Mouse (Mus musculus) heart, postnatal 0 days (tissue): Measurements from ENCODE around the gene Mecom.

Experiments
- CTCF ChIP-seq: IDR thresholded peaks from 2 replicates; pipeline ENCODE4 v1.5.1; 2016; ENCODE audit warnings: antibody characterized with exemption, control low read depth, low read depth
- EP300 ChIP-seq: IDR thresholded peaks from 2 replicates; pipeline ENCODE4 v1.6.1; 2016; ENCODE audit warnings: antibody characterized with exemption, low read depth

DNA sequence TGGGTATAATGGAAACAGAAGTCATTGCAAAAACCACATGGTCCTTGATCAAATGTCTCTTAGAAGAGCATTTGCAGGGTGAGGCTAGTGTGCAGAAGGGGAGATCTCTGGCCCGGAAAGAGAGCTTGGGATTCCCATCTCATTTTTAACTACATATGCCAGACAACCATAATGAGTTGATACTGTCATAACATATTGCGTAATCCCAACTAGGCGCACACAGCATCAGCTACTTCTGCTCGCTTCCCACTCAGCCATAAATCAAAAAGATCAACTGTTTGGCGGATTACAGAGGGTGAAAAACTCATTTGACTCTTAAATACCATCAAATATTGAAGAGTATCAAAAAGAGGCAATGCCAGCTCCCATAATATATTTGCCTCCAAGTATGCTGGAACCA is 253.4 kb downstream of the Mecom start:
- no peak for TF ChIP-seq CTCF
- no peak for TF ChIP-seq EP300
